Mouse (Mus musculus) heart, adult 2 months (tissue): Measurements from ENCODE around the gene Fam219b.

ENCODE experiments used
- CTCF ChIP-seq: fragments of 200-600 bp; IDR thresholded peaks from 2 replicates; pipeline ENCODE4 v1.8.1; 2022; ENCODE audit warnings: antibody characterized with exemption, mild to moderate bottlenecking, moderate library complexity
- POLR2A ChIP-seq: fragments of 200-500 bp; IDR thresholded peaks from 2 replicates; pipeline ENCODE4 v1.6.1; 2011; ENCODE audit warnings: mild to moderate bottlenecking, low read depth, low read length, control low read depth; ENCODE audit not compliant: insufficient read depth

GRCm38 (mm10) chr9:57539550-57539949 lies 2.2 kb downstream of the Fam219b start:
- peak; percentile 23; the same call in 1 of the 2 replicates for TF ChIP-seq POLR2A
- no peak for TF ChIP-seq CTCF
